Mouse (Mus musculus) urinary bladder, postnatal 36 days (tissue): ENCODE results near the gene Thap11.
A peak's percentile ranks its signal among the peaks of the same experiment; 100 is the strongest.

ENCODE experiments used
- DNase-seq, 2 experiments: peaks; one replicate each; pipeline ENCODE4 v3.0.0; 2022; ENCODE audit warnings: low spot score in 2 of 2, mixed read lengths in 1 of 2

The Thap11 gene

GRCm38 (mm10) chr8:105900941-105901616, 46.1 kb downstream of the Thap11 start:
- peak in 1 of 2 experiments; percentile 16 for DNase-seq
